Mouse (Mus musculus): ENCODE data around the gene Upk3b. TPM values are rescaled to one million over a fixed set of nuclear protein-coding genes. Genes with fewer than 3 reads are reported as not detected.

The Upk3b gene
- total RNA-seq, 2 experiments from 2014 or later = 5.3 to 6.8 TPM

GRCm38 (mm10) chr5:136075076-136075475 is 36.8 kb downstream of the Upk3b start:
- no peak for DNase-seq

- no peak for DNase-seq
Observed at GRCm38 (mm10) chr5:136076284-136076683, 38.0 kb downstream of the Upk3b start.

- no peak for DNase-seq
Observed at GRCm38 (mm10) chr5:136077001-136077550, 38.8 kb downstream of the Upk3b start.

- no peak for DNase-seq
Observed at GRCm38 (mm10) chr5:136078136-136078535, 39.8 kb downstream of the Upk3b start.

GRCm38 (mm10) chr5:136082345-136082744 is 44.0 kb downstream of the Upk3b start:
- DNase-seq = no peak

- peak; percentile 94 to 95 for DNase-seq
Observed at GRCm38 (mm10) chr5:136083669-136084107, 45.4 kb downstream of the Upk3b start, which contains the start of gene Rasa4. Gene Rasa4 (plus strand): TSS chr5:136083916.

- peak; percentile 26 to 54 for DNase-seq
Observed at GRCm38 (mm10) chr5:136084144-136084881, 46.0 kb downstream of the Upk3b start.

GRCm38 (mm10) chr5:136084891-136085651 is 46.8 kb downstream of the Upk3b start:
- DNase-seq = peak; percentile 76 to 83

- DNase-seq = no peak
Observed at GRCm38 (mm10) chr5:136086290-136086689, 48.0 kb downstream of the Upk3b start.

- no peak for DNase-seq
Observed at GRCm38 (mm10) chr5:136088821-136089575, 50.7 kb downstream of the Upk3b start.

- no peak for DNase-seq
Observed at GRCm38 (mm10) chr5:136091927-136092326, 53.6 kb downstream of the Upk3b start.

- DNase-seq = no peak
Observed at GRCm38 (mm10) chr5:136094249-136095010, 56.1 kb downstream of the Upk3b start.

GRCm38 (mm10) chr5:136095089-136095488 is 56.8 kb downstream of the Upk3b start:
- DNase-seq = no peak

Other genes with a start within 250 kb of the Upk3b start
- 1 to 10 TPM; 1.6 to 3.4 TPM for gene Srrm3, start 231.6 kb upstream of the Upk3b start, total RNA-seq (2021)
- gene Hspb1, start 150.6 kb upstream of the Upk3b start, total RNA-seq (2021) = 100 to 1,000 TPM in 1 of 2 experiments, 10 to 100 TPM in 1; 85.2 to 330 TPM
- 100 to 1,000 TPM; 499 to 690 TPM for gene Ywhag, start 103.9 kb upstream of the Upk3b start, total RNA-seq (2021)
- 1 to 10 TPM; 2.3 to 3.3 TPM for gene Ssc4d, start 64.0 kb upstream of the Upk3b start, total RNA-seq (2021)
- not detected for gene Zp3, start 58.4 kb upstream of the Upk3b start, total RNA-seq (2021)
- 10 to 100 TPM; 13.3 to 17.1 TPM for gene Dtx2, start 43.7 kb upstream of the Upk3b start, total RNA-seq (2021)
- gene Upk3bl, start 16.0 kb downstream of the Upk3b start, total RNA-seq (2021) = not detected
- 10 to 100 TPM; 11.2 to 11.9 TPM for gene Rasa4, start 45.4 kb downstream of the Upk3b start, total RNA-seq (2021)
- gene Polr2j, start 78.1 kb downstream of the Upk3b start, total RNA-seq (2021) = 10 to 100 TPM; 69.3 to 96.9 TPM
- gene Lrwd1, start 97.6 kb downstream of the Upk3b start, total RNA-seq (2021) = 10 to 100 TPM in 1 of 2 experiments, 1 to 10 TPM in 1; 9.6 to 11.5 TPM
- gene Alkbh4, start 97.7 kb downstream of the Upk3b start, total RNA-seq (2021) = 1 to 10 TPM; 6.8 to 7.5 TPM
- 1 to 10 TPM; 2.8 to 3.0 TPM for gene Orai2, start 132.2 kb downstream of the Upk3b start, total RNA-seq (2021)
- gene Prkrip1, start 160.5 kb downstream of the Upk3b start, total RNA-seq (2021) = 10 to 100 TPM; 36.2 to 46.0 TPM
- 10 to 100 TPM; 19.7 to 21.0 TPM for gene Sh2b2, start 208.1 kb downstream of the Upk3b start, total RNA-seq (2021)

All from adrenal gland, postnatal 36 days (tissue).